Mouse (Mus musculus) cerebellum, adult 8-10 months (tissue): ENCODE measurements around the gene Lgsn.

ENCODE experiments used
- DNase-seq: peaks from one replicate; pipeline ENCODE4 v3.0.0; 2022

Lgsn gene

GRCm38 (mm10) chr1:31220599-31221250, 44.5 kb downstream of the Lgsn start:
- DNase-seq, result no peak

- DNase-seq, result no peak
Observed at GRCm38 (mm10) chr1:31222564-31222963, 46.4 kb downstream of the Lgsn start, which contains the start of the genes 4931428L18Rik and Pih1d3. 4931428L18Rik (minus strand) TSS chr1:31222684. Pih1d3 (plus strand) TSS chr1:31222838.

GRCm38 (mm10) chr1:31233319-31234036, 57.3 kb downstream of the Lgsn start:
- DNase-seq, result peak; percentile 2
